Mouse (Mus musculus) embryonic fibroblast, embryonic 13.5 days (primary cell): ENCODE measurements around the gene Dagla.

Experiments
- CTCF ChIP-seq: IDR thresholded peaks from 2 replicates; pipeline ENCODE4 v1.5.1; 2011; ENCODE audit warnings: mild to moderate bottlenecking, control low read depth, low read length, moderate library complexity, borderline replicate concordance; ENCODE audit not compliant: insufficient read depth
- POLR2A ChIP-seq: IDR thresholded peaks from 2 replicates; pipeline ENCODE4 v1.6.1; 2011; ENCODE audit warnings: low read depth, mild to moderate bottlenecking, control low read depth, low read length, moderate library complexity

- TF ChIP-seq CTCF (no peak), POLR2A (no peak)
Observed at GRCm38 (mm10) chr19:10298268-10298667, 6.4 kb downstream of the Dagla start.
